Comparison of ENCODE assay signal across 19 mouse cellular contexts in genomic region chr5:12937052-12937451, GRCm38 (mm10).
DNase-seq lines count a peak whose midpoint lies in the region; ATAC-seq and TF ChIP-seq lines count a peak whose summit lies in the region.
"Had no signal": no experiment of that assay in that cellular context is flagged by ENCODE, and none has a peak within 500 bp of the region (broad histone marks: within the 10 kb centered on the region; RNA-seq: fewer than 3 reads in every experiment).

No protein-coding gene starts in this region.

- no peak overlapping the region for H3K4me2 ChIP-seq in hindbrain, postnatal 0 days (ENCODE audit: low read depth, low read length)
- H3K4me2 ChIP-seq in hindbrain, embryonic 12.5 days (replicated peaks), result no peak overlapping the region
- H3K4me2 ChIP-seq: embryonic facial prominence, embryonic 13.5 days; forebrain, embryonic 12.5 days; hindbrain, embryonic 13.5 days; neural tube, embryonic 15.5 days had no signal

- H3K9me3 ChIP-seq in hindbrain, postnatal 0 days (ENCODE audit: low read length), result no peaks in the 10 kb centered on the region
- H3K9me3 ChIP-seq in hindbrain, embryonic 12.5 days (replicated peaks), result no peaks in the 10 kb centered on the region
- H3K9me3 ChIP-seq in G1E (replicated peaks), result no peaks in the 10 kb centered on the region
- H3K9me3 ChIP-seq: embryonic facial prominence, embryonic 13.5 days; forebrain, embryonic 12.5 days; hindbrain, embryonic 13.5 days; neural tube, embryonic 15.5 days had no signal

- H3K4me3 ChIP-seq in hindbrain, postnatal 0 days (ENCODE audit: low read length), result no peak overlapping the region
- H3K4me3 ChIP-seq in hindbrain, embryonic 12.5 days, result no peak overlapping the region
- H3K4me3 ChIP-seq in G1E (ENCODE audit: low read depth, low read length), result no peak overlapping the region
- H3K4me3 ChIP-seq: embryonic facial prominence, embryonic 13.5 days; forebrain, embryonic 12.5 days; hindbrain, embryonic 13.5 days; layer of hippocampus, adult 2 months; myocyte; neural tube, embryonic 15.5 days had no signal

- TF ChIP-seq CTCF in hindbrain, postnatal 0 days (IDR thresholded peaks at IDR 0.05; ENCODE audit: low read depth), result no peak
- TF ChIP-seq CTCF in G1E (IDR thresholded peaks at IDR 0.05; ENCODE audit: low read depth, low read length), result no peak

- no peak for ATAC-seq in hindbrain, postnatal 0 days
- ATAC-seq in hindbrain, embryonic 12.5 days (ENCODE audit: low FRiP score), result no peak
- ATAC-seq in G1E (ENCODE audit: extremely low read depth, insufficient number of reproducible peaks, low FRiP score, poor library complexity, severe bottlenecking), result peak; percentile 28
- peak; percentile 32 to 45; a peak in 2 of 4 replicates for ATAC-seq in hematopoietic stem cell, adult 5-6 weeks (replicated peaks in 1 of 2; ENCODE audit: insufficient read depth in 1 of 2, low FRiP score in 2 of 2, low TSS enrichment in 1 of 2, low read depth in 1 of 2, poor library complexity in 2 of 2, severe bottlenecking in 2 of 2)
- ATAC-seq: intestine, embryonic 16.5 days had no signal

- WGBS in hindbrain, postnatal 0 days, result 66% methylated on average over 5 of the region's 5 CpGs
- WGBS in hindbrain, embryonic 12.5 days, result 70% methylated on average over 5 of the region's 5 CpGs

- DNase-seq in hindbrain, postnatal 0 days (ENCODE audit: low spot score), result peak; percentile 5
- DNase-seq in 3T3-L1 (ENCODE audit: low read depth, low spot score), result peak; percentile 15
- no peak for DNase-seq in G1E (ENCODE audit: low spot score)
- DNase-seq in thymus, postnatal 10 days (ENCODE audit: low spot score in 2 of 2), result no peak
- no peak for DNase-seq in spleen, postnatal 14 days (ENCODE audit: low spot score in 2 of 2)
- DNase-seq: adrenal gland, postnatal 10 days; left cerebral cortex, postnatal 4 days; lung, adult 18-20 months; midbrain, embryonic 14.5 days had no signal

- no peaks in the 10 kb centered on the region for H3K4me1 ChIP-seq in hindbrain, postnatal 0 days (ENCODE audit: insufficient read depth, low read length)
- H3K4me1 ChIP-seq in hindbrain, embryonic 12.5 days, result no peaks in the 10 kb centered on the region
- H3K4me1 ChIP-seq in G1E (ENCODE audit: insufficient read depth, low read depth, low read length), result peaks cover 4% of the 10 kb centered on the region; the same call in 1 of the 2 replicates
- H3K4me1 ChIP-seq: forebrain, embryonic 12.5 days; hindbrain, embryonic 13.5 days; neural tube, embryonic 15.5 days had no signal

- no peak overlapping the region for H3K9ac ChIP-seq in hindbrain, postnatal 0 days (replicated peaks; ENCODE audit: low read length)
- H3K9ac ChIP-seq in hindbrain, embryonic 12.5 days, result no peak overlapping the region
- H3K9ac ChIP-seq: embryonic facial prominence, embryonic 13.5 days; forebrain, embryonic 12.5 days; hindbrain, embryonic 13.5 days; neural tube, embryonic 15.5 days had no signal

- H3K27me3 ChIP-seq in hindbrain, postnatal 0 days (ENCODE audit: insufficient read depth, low read length), result no peaks in the 10 kb centered on the region
- H3K27me3 ChIP-seq in hindbrain, embryonic 12.5 days, result no peaks in the 10 kb centered on the region
- no peaks in the 10 kb centered on the region for H3K27me3 ChIP-seq in G1E (ENCODE audit: insufficient read depth, low read length)
- H3K27me3 ChIP-seq: embryonic facial prominence, embryonic 13.5 days; forebrain, embryonic 12.5 days; hindbrain, embryonic 13.5 days; neural tube, embryonic 15.5 days had no signal

- no peak overlapping the region for H3K27ac ChIP-seq in hindbrain, postnatal 0 days
- no peak overlapping the region for H3K27ac ChIP-seq in hindbrain, embryonic 12.5 days
- H3K27ac ChIP-seq: embryonic facial prominence, embryonic 13.5 days; forebrain, embryonic 12.5 days; hindbrain, embryonic 13.5 days; layer of hippocampus, adult 2 months; macrophage; neural tube, embryonic 15.5 days had no signal

- H3K36me3 ChIP-seq in hindbrain, postnatal 0 days (ENCODE audit: insufficient read depth, low read length), result no peaks in the 10 kb centered on the region
- no peaks in the 10 kb centered on the region for H3K36me3 ChIP-seq in hindbrain, embryonic 12.5 days
- no peaks in the 10 kb centered on the region for H3K36me3 ChIP-seq in G1E (replicated peaks)
- H3K36me3 ChIP-seq: embryonic facial prominence, embryonic 13.5 days; forebrain, embryonic 12.5 days; hindbrain, embryonic 13.5 days; neural tube, embryonic 15.5 days had no signal

Comparison
In these comparisons a context has a peak if more than half of its experiments do, and no peak if none do; other contexts are left out.
1. ATAC-seq: peak in G1E (single experiment) and hematopoietic stem cell, adult 5-6 weeks (2 of 2); none in hindbrain, postnatal 0 days (single experiment) and hindbrain, embryonic 12.5 days (single experiment).
2. DNase-seq: peak in hindbrain, postnatal 0 days (single experiment) and 3T3-L1 (single experiment); none in G1E (single experiment), thymus, postnatal 10 days (0 of 2) and spleen, postnatal 14 days (0 of 2).